Mouse (Mus musculus) retina, adult 2 months (tissue): Measurements from ENCODE around the gene Pif1.

Experiments used
- DNase-seq: peaks from one replicate; pipeline ENCODE4 v3.0.0-alpha.2; 2012; ENCODE audit warnings: low read depth, low spot score

Pif1 gene

GRCm38 (mm10) chr9:65639065-65639464, 52.1 kb downstream of the Pif1 start:
- DNase-seq: no peak

GRCm38 (mm10) chr9:65640838-65641410, 54.0 kb downstream of the Pif1 start:
- no peak for DNase-seq

GRCm38 (mm10) chr9:65641446-65642052, 54.6 kb downstream of the Pif1 start:
- no peak for DNase-seq

- no peak for DNase-seq
Observed at GRCm38 (mm10) chr9:65642546-65642945, 55.6 kb downstream of the Pif1 start.

- DNase-seq: no peak
Observed at GRCm38 (mm10) chr9:65644960-65645359, 58.0 kb downstream of the Pif1 start.
